12 mouse cellular contexts compared by ENCODE assay signal in the genomic region with DNA sequence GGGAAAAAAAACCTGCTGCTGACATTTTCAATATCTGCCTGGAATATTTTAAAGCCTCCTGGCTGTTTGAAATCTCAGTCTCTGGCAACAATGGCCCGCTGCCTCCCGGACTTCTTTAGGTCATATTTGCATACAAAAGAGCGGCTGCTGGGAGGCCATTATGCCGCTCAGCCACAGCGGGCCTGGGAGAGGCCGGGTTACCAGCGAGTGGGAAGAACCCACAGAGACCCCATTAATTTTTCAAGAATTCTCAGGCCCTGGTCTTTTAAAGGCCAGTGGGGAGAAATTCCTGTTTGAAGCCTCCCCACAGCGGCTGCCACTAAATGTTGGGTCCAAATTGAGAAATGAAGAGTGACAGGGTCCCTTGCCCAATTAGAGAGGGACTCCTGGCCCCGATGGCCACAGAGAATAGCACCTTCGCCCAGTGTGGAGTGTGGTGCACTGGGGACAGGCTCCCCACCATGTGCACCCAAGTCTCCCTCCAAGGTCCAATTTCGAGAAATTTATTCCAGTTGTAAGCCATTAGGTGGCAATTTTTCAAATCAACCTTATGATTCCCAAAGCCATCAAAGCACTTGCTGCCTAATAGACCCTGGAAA.
DNase-seq lines count a peak whose midpoint lies in the region; ATAC-seq and TF ChIP-seq lines count a peak whose summit lies in the region.
"Had no signal": no experiment of that assay in that cellular context is flagged by ENCODE, and none has a peak within 500 bp of the region (broad histone marks: within the 10 kb centered on the region; RNA-seq: fewer than 3 reads in every experiment).

No protein-coding gene starts in this region.

- H3K4me1 ChIP-seq in ES-E14 (ENCODE audit: control insufficient read depth in 2 of 2, insufficient read depth in 2 of 2, low read length in 2 of 2, poor library complexity in 1 of 2): peaks cover 19 to 29% of the 10 kb centered on the region in 2 experiments
- peaks cover 77% of the 10 kb centered on the region for H3K4me1 ChIP-seq in hindbrain, embryonic 10.5 days (replicated peaks)
- peaks cover 60% of the 10 kb centered on the region for H3K4me1 ChIP-seq in midbrain, embryonic 15.5 days
- peaks cover 23% of the 10 kb centered on the region for H3K4me1 ChIP-seq in intestine, embryonic 15.5 days (replicated peaks)

- no peaks in the 10 kb centered on the region for H3K27me3 ChIP-seq in hindbrain, embryonic 10.5 days (ENCODE audit: insufficient read depth, poor library complexity, severe bottlenecking)
- no peaks in the 10 kb centered on the region for H3K27me3 ChIP-seq in midbrain, embryonic 15.5 days (replicated peaks)
- no peaks in the 10 kb centered on the region for H3K27me3 ChIP-seq in intestine, embryonic 15.5 days (replicated peaks)
- H3K27me3 ChIP-seq: Patski had no signal

- no peak overlapping the region for H3K9ac ChIP-seq in ES-E14 (ENCODE audit: insufficient read depth, low read depth, low read length, poor library complexity, severe bottlenecking)
- no peak overlapping the region; the same call in 1 of the 2 replicates for H3K9ac ChIP-seq in midbrain, embryonic 15.5 days
- H3K9ac ChIP-seq in intestine, embryonic 15.5 days: no peak overlapping the region

- WGBS in hindbrain, embryonic 10.5 days: 14% methylated on average over 11 of the region's 11 CpGs
- WGBS in midbrain, embryonic 15.5 days: 5% methylated on average over 11 of the region's 11 CpGs
- WGBS in intestine, embryonic 15.5 days: 39% methylated on average over 11 of the region's 11 CpGs

- in situ Hi-C loops in ES-E14 (cut with MboI; ENCODE audit: low sequenced_read_pairs in 2 of 2, unreplicated experiment in 2 of 2): no loop called here

- H3K36me3 ChIP-seq in ES-E14 (ENCODE audit: control insufficient read depth, insufficient read depth, low read length, poor library complexity, severe bottlenecking): no peaks in the 10 kb centered on the region
- H3K36me3 ChIP-seq in hindbrain, embryonic 10.5 days: peaks cover 33% of the 10 kb centered on the region
- no peaks in the 10 kb centered on the region for H3K36me3 ChIP-seq in midbrain, embryonic 15.5 days (replicated peaks)
- no peaks in the 10 kb centered on the region for H3K36me3 ChIP-seq in intestine, embryonic 15.5 days

- ATAC-seq in midbrain, embryonic 15.5 days (replicated peaks): no peak; the same call in 1 of the 2 replicates
- no peak for ATAC-seq in intestine, embryonic 15.5 days
- ATAC-seq: Patski had no signal

- H3K4me3 ChIP-seq in ES-E14 (ENCODE audit: insufficient read depth in 1 of 2, low read depth in 1 of 2, low read length in 2 of 2, poor library complexity in 1 of 2, severe bottlenecking in 1 of 2): 0 out of 4 replicates have a peak overlapping the region, but pooled peaks of 1 of the 2 experiments have one; percentile 8
- H3K4me3 ChIP-seq in hindbrain, embryonic 10.5 days: no peak overlapping the region
- H3K4me3 ChIP-seq in midbrain, embryonic 15.5 days: no peak overlapping the region
- no peak overlapping the region for H3K4me3 ChIP-seq in intestine, embryonic 15.5 days (replicated peaks)

- no peaks in the 10 kb centered on the region for H3K9me3 ChIP-seq in ES-E14 (ENCODE audit: control insufficient read depth, insufficient read depth, low read depth, low read length)
- no peaks in the 10 kb centered on the region for H3K9me3 ChIP-seq in hindbrain, embryonic 10.5 days
- H3K9me3 ChIP-seq in midbrain, embryonic 15.5 days: no peaks in the 10 kb centered on the region
- no peaks in the 10 kb centered on the region for H3K9me3 ChIP-seq in intestine, embryonic 15.5 days

- H3K27ac ChIP-seq in ES-E14 (ENCODE audit: insufficient read depth, low read depth, low read length, poor library complexity, severe bottlenecking): peak overlapping the region; percentile 41; the same call in 1 of the 2 replicates
- H3K27ac ChIP-seq in hindbrain, embryonic 10.5 days: peak overlapping the region; percentile 89
- H3K27ac ChIP-seq in midbrain, embryonic 15.5 days: peak overlapping the region; percentile 77
- H3K27ac ChIP-seq in intestine, embryonic 15.5 days: no peak overlapping the region

- 0 out of 2 replicates have a peak overlapping the region, but pooled peaks have one; percentile 2 for H3K4me2 ChIP-seq in midbrain, embryonic 15.5 days
- H3K4me2 ChIP-seq in intestine, embryonic 15.5 days (replicated peaks): no peak overlapping the region

- DNase-seq in ES-E14 (ENCODE audit: low read depth, low spot score): no peak
- DNase-seq in embryo, embryonic 10 days (ENCODE audit: low spot score): peak; percentile 73
- DNase-seq in hindbrain, embryonic 10.5 days (ENCODE audit: low spot score): peak; percentile 76
- no peak for DNase-seq in left cerebral cortex, adult 18-20 months (ENCODE audit: low spot score in 2 of 2)
- no peak for DNase-seq in right cerebral cortex, postnatal 10 days (ENCODE audit: low spot score in 2 of 2)
- DNase-seq in cerebellum, adult 9-10 months: no peak
- DNase-seq: kidney, adult 18-20 months; left cerebral cortex, postnatal 4 days; lung, postnatal 14 days had no signal

TF ChIP-seq in ES-E14, 5 proteins besides CTCF, POLR2A, EP300 and RAD21:
- TF ChIP-seq HCFC1 (IDR thresholded peaks at IDR 0.05; ENCODE audit: borderline replicate concordance, insufficient read depth, low read length) (no peak), ZC3H11A (IDR thresholded peaks at IDR 0.05; ENCODE audit: borderline replicate concordance, low read depth, low read length) (no peak), CHD2 (IDR thresholded peaks at IDR 0.05; ENCODE audit: low read depth, low read length) (no peak), MAFK (IDR thresholded peaks at IDR 0.05; ENCODE audit: insufficient read depth, low read depth, low read length) (no peak), ZNF384 (IDR thresholded peaks at IDR 0.05; ENCODE audit: low read depth, low read length) (no peak)
TF ChIP-seq in ES-E14: peak in this region for 0.

Comparison
In these comparisons a context has a peak if more than half of its experiments do, and no peak if none do; other contexts are left out.
1. DNase-seq: peak in embryo, embryonic 10 days (single experiment) and hindbrain, embryonic 10.5 days (single experiment); none in ES-E14 (single experiment), left cerebral cortex, adult 18-20 months (0 of 2), right cerebral cortex, postnatal 10 days (0 of 2) and cerebellum, adult 9-10 months (single experiment).